Mouse (Mus musculus) C2C12 (cell line): ENCODE results near the gene Srsf3.

Experiments
- CTCF ChIP-seq: IDR thresholded peaks from one replicate; pipeline ENCODE4 v1.5.1; 2011; ENCODE audit not compliant: control insufficient read depth, insufficient read depth, insufficient read length
- FOSL1 ChIP-seq: IDR thresholded peaks from one replicate; pipeline ENCODE4 v1.8.0; 2011; ENCODE audit warnings: mild to moderate bottlenecking, low read length; ENCODE audit not compliant: poor library complexity, insufficient read depth, severe bottlenecking
- MAX ChIP-seq: IDR thresholded peaks from one replicate; pipeline ENCODE4 v1.6.1; 2011; ENCODE audit warnings: mild to moderate bottlenecking, control low read depth
- USF1 ChIP-seq: IDR thresholded peaks from one replicate; pipeline ENCODE4 v1.6.1; 2011; ENCODE audit warnings: low read depth, mild to moderate bottlenecking, control low read depth, moderate library complexity

DNA sequence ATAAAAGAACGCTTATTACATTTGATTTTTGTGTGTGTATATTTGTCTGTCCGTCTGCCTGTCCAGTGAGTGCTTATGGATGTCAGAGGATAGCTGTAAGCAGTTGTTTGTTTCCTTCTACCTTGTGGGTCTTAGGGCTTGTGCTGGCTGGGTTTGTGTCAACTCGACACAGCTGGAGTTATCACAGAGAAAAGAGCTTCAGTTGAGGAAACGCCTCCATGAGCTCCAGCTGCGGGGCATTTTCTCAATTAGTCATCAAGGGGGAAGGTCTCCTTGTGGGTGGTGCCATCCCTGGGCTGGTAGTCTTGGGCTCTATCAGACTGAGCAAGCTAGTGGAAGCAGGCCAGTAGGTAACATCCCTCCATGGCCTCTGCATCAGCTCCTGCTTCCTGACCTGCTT, 35.4 kb downstream of the Srsf3 start:
- TF ChIP-seq CTCF: no peak
- no peak for TF ChIP-seq USF1
- no peak for TF ChIP-seq FOSL1
- no peak for TF ChIP-seq MAX
